Mouse (Mus musculus): ENCODE results near the gene Pcdh9.

The Pcdh9 gene

GRCm38 (mm10) chr14:93009147-93010064 lies 881.1 kb downstream of the Pcdh9 start:
- no peak for DNase-seq (ENCODE audit: low spot score)
